Mouse (Mus musculus): ENCODE data around the gene BC030867. TPM values are rescaled to one million over a fixed set of nuclear protein-coding genes. Genes with fewer than 3 reads are reported as not detected.
A peak's percentile ranks its signal among the peaks of the same experiment; 100 is the strongest.

The BC030867 gene
- polyA plus RNA-seq, 1 experiment from 2014 or later = 11.0 TPM

DNA sequence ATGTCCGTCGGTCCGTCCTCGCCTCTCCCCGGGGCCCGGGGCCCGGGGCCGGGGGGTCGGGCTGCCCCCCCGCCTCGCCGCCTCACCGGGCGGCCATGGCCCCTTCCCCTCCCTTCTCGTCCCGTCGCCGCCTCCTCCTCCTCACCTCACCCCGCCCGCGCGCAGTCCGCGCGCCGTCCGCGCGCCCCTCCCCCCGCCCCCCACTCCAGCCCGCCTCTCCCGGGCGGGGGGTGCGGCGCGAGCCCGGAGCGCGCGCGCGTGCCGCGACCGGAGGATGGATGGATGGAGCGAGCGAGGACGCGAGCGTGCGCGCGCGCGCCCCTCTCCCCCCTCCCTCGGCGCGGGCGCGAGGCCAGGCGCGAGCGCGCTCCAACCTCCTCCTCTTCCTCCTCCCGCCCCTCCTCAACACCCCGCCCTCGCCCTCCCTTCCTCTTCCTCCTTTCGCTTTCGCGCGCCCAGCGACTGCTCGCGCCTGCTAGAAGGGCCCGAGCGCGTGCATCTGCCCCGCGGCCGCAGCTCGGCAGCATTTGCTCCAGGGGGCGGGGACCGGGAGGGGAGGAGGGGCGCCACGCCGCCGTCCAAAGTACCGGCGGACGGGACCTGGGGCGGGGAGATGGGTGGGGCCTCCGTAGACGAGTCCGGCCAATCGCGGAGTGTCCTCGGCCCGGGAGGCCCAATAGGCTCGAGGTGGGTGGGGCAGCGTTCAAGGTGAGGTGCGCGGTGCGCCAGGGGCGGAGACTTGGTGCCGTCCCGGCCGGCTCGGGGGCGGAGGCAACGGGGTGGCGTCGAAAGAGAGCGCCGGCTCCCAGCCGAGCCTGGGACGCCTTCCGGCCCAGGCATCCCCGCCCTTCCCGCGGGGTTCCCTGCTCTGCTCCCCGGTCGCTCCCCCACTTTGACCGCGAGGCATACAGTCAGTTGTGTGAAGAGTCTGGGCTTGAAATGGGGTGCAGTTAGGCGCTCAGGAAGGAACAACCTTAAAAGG is 48.1 kb downstream of the BC030867 start, which contains the start of gene Atxn7l3:
TSS of gene Atxn7l3 (minus strand) at position 141 of the 982 bp plus-strand sequence.
- Histone ChIP-seq H3K9me3 (replicated peaks) (no peaks in the 10 kb centered on the region), H3K36me3 (ENCODE audit: poor library complexity, severe bottlenecking) (peaks cover 28% of the 10 kb centered on the region), H3K27ac (peak within 1 kb of the TSS; percentile 99), H3K4me2 (peak within 1 kb of the TSS; percentile 84), H3K4me1 (peaks cover 26% of the 10 kb centered on the region), H3K9ac (peak within 1 kb of the TSS; percentile 95), H3K4me3 (peak within 1 kb of the TSS; percentile 86), H3K27me3 (no peaks in the 10 kb centered on the region)
- ATAC-seq = peak; percentile 96
- WGBS = 0% methylated on average over 34 of the region's 125 CpGs

DNA sequence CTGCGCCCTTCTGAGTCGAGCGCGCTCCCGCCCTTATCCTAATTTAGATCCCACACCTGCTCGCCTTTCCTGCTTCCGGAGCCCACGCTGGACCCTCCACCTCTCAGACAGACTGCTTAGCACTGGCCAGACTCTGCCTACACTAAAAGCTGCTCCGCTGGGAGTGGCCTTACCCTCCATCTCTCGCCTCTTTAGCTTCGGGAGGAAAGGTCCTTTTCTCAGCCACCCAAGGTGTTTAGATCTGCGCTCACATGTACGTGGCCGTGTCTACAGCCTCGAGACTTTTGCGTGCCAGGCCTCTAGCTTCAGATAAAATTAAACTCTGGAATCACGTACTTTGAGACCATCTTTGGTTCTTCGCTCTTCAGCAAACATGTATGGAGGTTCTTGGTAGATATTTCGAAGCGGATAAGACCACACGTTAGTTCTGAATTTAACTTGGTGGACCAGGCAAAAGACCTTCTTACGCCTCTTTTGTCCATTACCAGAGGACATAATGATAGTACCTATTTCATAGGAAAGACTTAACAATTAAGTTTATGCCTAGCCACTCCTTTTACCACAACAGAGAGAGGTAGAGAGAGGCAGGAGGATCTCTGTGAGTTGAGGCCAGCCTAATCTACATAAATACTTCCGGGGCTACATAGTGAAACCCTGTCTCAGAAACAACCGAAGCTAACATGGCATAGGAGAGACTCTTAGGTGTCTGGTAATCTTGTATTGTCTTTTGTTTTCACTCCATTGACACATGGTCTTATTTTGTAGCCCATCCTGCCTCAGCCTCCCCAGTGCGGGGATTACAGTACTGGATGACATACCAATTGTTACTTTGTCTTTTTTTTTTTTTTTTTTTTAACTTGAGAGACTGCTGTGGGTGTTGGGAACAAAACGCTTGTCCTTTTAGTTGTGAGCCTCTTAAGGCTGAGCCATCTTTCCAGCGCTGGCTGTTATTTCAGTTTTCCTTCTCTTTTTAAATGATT is 49.2 kb downstream of the BC030867 start:
- ATAC-seq = peak; percentile 34; the same call in 1 of the 2 replicates
- H3K4me1 ChIP-seq = peaks cover 26% of the 10 kb centered on the region
- 26% methylated on average over 27 of the region's 27 CpGs for WGBS

DNA sequence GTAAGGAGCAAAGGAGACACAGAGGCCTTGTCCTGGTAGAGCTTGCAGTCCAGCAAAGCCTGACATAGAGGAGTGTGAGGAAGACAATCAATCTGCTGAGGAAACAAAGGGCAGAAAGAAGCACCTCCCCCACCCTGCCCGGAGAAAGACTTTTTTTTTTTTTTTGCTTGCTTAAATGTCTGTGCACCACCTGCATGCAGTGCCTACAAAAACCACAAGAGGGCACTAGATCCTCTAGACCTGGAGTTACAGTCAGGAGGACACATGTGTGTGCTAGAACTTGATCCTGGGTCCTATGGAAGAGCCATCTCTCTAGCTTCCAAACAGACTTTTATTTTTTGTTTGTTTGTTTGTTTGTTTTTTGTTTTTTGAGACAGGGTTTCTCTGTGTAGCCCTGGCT is 51.2 kb downstream of the BC030867 start:
- no peak overlapping the region for H3K4me2 ChIP-seq
- no peaks in the 10 kb centered on the region for H3K9me3 ChIP-seq (replicated peaks)
- H3K4me3 ChIP-seq = no peak overlapping the region
- no peak overlapping the region for H3K27ac ChIP-seq
- no peak overlapping the region for H3K9ac ChIP-seq
- WGBS = 17% methylated on average over 1 of the region's 1 CpGs
- no peaks in the 10 kb centered on the region for H3K36me3 ChIP-seq (ENCODE audit: poor library complexity, severe bottlenecking)
- peaks cover 17% of the 10 kb centered on the region for H3K4me1 ChIP-seq
- ATAC-seq = no peak
- H3K27me3 ChIP-seq = no peaks in the 10 kb centered on the region

More for the DNA sequence above, 49.2 kb downstream of the BC030867 start:
- Histone ChIP-seq H3K27ac (peak overlapping the region; percentile 99), H3K4me2 (peak overlapping the region; percentile 84), H3K36me3 (ENCODE audit: poor library complexity, severe bottlenecking) (peaks cover 17% of the 10 kb centered on the region), H3K4me3 (peak overlapping the region; percentile 86), H3K9me3 (replicated peaks) (no peaks in the 10 kb centered on the region), H3K9ac (peak overlapping the region; percentile 71), H3K27me3 (no peaks in the 10 kb centered on the region)

DNA sequence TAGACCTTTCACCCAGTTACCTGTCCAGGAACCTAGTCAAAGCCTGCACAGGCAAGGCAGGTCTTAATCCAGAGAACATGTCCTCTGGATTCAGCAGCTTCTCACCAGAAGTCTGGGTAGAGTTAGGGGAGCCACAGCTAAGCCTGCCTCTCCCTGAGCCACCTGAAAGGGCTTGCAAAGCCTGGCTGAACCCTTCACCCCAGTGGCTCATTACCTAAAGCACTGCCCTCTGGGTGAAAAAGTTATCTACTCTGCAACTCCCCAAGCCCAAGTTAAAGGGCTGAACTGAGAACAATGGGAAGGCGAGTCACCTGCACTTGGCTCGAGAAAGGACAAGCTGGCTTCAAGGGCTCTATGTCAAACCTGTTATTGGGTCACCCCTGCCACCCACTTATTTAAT is 55.5 kb downstream of the BC030867 start:
- H3K27me3 ChIP-seq = no peaks in the 10 kb centered on the region
- 41% methylated on average over 2 of the region's 2 CpGs for WGBS
- no peak overlapping the region for H3K4me3 ChIP-seq
- H3K27ac ChIP-seq = no peak overlapping the region
- H3K36me3 ChIP-seq (ENCODE audit: poor library complexity, severe bottlenecking) = peaks cover 35% of the 10 kb centered on the region
- no peak for ATAC-seq
- no peaks in the 10 kb centered on the region for H3K9me3 ChIP-seq (replicated peaks)
- no peak overlapping the region for H3K9ac ChIP-seq
- H3K4me1 ChIP-seq = peaks cover 6% of the 10 kb centered on the region
- H3K4me2 ChIP-seq = no peak overlapping the region

DNA sequence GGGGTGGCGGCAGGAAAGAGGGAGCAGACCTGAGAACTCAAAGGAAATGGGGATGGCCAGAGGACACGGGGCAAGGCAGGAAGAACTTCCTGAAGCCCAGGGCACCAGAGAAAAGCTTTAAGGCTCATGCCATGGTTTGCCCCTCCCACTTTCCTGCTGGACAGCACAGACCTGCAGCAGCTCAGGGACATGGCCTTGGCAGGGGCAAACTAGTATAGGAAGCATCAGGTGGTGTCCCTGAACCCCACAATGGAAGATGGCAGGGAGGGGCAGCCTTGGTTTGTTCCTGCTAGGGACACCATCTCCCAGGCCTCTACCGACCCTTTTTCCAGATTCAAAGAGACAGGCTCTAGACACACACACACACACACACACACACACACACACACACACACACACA is 56.7 kb downstream of the BC030867 start:
- ATAC-seq = no peak
- Histone ChIP-seq H3K27me3 (no peaks in the 10 kb centered on the region), H3K27ac (0 out of 2 replicates have a peak overlapping the region, but pooled peaks have one; percentile 10), H3K9ac (no peak overlapping the region), H3K36me3 (ENCODE audit: poor library complexity, severe bottlenecking) (peaks cover 46% of the 10 kb centered on the region), H3K4me1 (peaks cover 18% of the 10 kb centered on the region), H3K9me3 (replicated peaks) (no peaks in the 10 kb centered on the region), H3K4me3 (no peak overlapping the region), H3K4me2 (no peak overlapping the region)
- WGBS = 74% methylated on average over 2 of the region's 3 CpGs

DNA sequence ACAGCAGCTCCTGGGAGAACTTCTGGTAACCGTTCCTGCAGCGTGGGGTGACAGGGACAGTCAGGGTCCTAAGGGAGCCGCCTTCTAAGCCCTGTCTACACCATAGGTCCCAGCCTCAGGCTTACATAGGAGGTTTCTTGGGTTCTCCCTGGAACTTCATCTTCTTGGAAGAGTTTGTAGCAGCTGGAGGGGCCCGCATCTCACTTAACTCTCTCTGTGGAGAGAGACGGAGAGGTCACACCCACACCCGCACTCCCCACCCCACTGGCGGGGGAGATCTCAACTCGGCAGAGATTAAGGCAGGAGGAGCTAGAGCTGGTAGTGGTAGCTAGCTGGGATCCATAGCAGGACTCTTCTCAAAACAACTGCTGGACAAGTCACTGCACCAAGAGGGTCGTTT is 59.4 kb downstream of the BC030867 start:
- Histone ChIP-seq H3K4me2 (no peak overlapping the region), H3K27me3 (no peaks in the 10 kb centered on the region), H3K4me1 (peaks cover 21% of the 10 kb centered on the region), H3K27ac (no peak overlapping the region), H3K4me3 (no peak overlapping the region), H3K36me3 (ENCODE audit: poor library complexity, severe bottlenecking) (peaks cover 74% of the 10 kb centered on the region), H3K9ac (no peak overlapping the region), H3K9me3 (replicated peaks) (no peaks in the 10 kb centered on the region)
- WGBS = 82% methylated on average over 9 of the region's 9 CpGs
- ATAC-seq = no peak

DNA sequence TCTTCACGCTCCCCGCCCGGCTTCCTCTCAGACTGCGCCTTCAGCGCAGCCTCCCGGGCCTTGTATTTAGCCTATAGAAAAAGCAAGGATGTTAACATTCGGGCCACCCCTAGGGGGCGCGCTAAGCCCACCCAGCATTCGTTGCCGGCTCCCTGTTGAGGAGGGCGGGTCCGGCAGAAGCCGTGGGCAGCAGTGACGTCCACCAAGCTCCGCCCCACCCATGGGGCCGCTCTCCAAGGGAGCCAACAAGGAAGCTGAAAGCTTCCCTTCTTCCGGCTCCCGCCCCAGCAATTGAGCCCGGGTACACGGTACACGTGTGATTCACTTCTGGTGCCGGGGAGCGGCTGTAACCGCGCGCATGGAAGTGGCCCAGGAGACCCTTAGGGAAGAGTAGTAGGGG is 60.3 kb downstream of the BC030867 start:
- WGBS = under 1% methylated on average over 27 of the region's 27 CpGs
- peak overlapping the region; percentile 57 for H3K27ac ChIP-seq
- H3K9me3 ChIP-seq (replicated peaks) = no peaks in the 10 kb centered on the region
- ATAC-seq = peak; percentile 95
- peaks cover 82% of the 10 kb centered on the region for H3K36me3 ChIP-seq (ENCODE audit: poor library complexity, severe bottlenecking)
- peak overlapping the region; percentile 53 for H3K9ac ChIP-seq
- H3K4me3 ChIP-seq = peak overlapping the region; percentile 32
- H3K4me2 ChIP-seq = peak overlapping the region; percentile 59
- H3K4me1 ChIP-seq = peaks cover 21% of the 10 kb centered on the region
- H3K27me3 ChIP-seq = no peaks in the 10 kb centered on the region

- H3K4me2 ChIP-seq = peak overlapping the region; percentile 59
- 87% methylated on average over 22 of the region's 22 CpGs for WGBS
- H3K4me1 ChIP-seq = peaks cover 24% of the 10 kb centered on the region
- no peak for ATAC-seq
- no peak overlapping the region for H3K27ac ChIP-seq
- peak overlapping the region; percentile 32 for H3K4me3 ChIP-seq
- H3K9me3 ChIP-seq (replicated peaks) = no peaks in the 10 kb centered on the region
- H3K9ac ChIP-seq = peak overlapping the region; percentile 53
- H3K36me3 ChIP-seq (ENCODE audit: poor library complexity, severe bottlenecking) = peaks cover 93% of the 10 kb centered on the region
- no peaks in the 10 kb centered on the region for H3K27me3 ChIP-seq
These were observed 61.3 kb downstream of the BC030867 start for GRCm38 (mm10) chr11:102309821-102310617.

DNA sequence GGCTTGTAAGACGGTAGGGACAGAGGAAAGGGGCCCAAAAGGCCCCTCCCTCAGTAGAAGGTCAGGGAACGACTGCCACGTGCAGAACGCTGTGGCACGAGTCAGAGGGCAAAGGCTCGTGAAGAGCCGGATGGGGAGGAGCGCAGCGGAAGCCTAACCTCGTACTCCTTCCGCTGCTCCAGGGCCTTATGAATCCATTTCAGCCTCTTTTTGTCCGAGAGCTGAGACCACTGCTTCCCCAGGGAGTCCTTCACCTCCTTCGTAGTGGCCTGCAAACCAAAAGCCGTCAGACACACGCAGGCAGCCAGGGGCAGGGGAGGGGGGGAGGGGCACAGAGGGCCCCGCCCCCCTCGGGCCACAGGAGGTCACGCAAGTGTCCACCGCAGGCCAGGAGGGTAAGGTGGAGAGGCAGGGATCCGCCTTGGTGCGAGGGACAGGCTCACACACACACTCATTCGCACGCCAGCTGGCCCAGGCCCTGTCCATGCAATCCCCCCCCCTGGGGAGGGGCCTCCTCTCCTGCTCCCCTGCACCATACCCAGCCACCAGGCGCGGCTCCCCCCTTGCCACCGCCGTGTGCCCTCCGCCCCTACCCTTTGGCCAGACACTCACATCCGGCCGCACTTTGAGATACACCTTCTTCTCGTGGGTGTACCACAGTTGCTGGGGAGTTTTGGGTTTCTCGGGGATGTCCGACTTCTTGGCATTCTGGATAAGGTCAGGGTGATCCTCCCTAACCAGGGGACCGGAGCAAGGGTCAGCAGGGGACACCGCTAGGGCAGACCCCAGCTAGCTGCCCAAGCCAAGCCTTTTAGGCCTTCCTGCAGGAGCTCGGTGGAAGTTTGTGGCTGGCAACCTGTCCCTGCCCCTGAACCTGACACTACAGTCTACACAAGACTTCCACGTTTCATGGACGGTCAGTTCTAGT is 62.4 kb downstream of the BC030867 start:
- H3K36me3 ChIP-seq (ENCODE audit: poor library complexity, severe bottlenecking) = peaks cover 87% of the 10 kb centered on the region
- H3K9ac ChIP-seq = peak overlapping the region; percentile 12; the same call in 1 of the 2 replicates
- no peaks in the 10 kb centered on the region for H3K9me3 ChIP-seq (replicated peaks)
- H3K4me3 ChIP-seq = no peak overlapping the region
- H3K4me1 ChIP-seq = peaks cover 34% of the 10 kb centered on the region
- H3K27me3 ChIP-seq = no peaks in the 10 kb centered on the region
- WGBS = 45% methylated on average over 36 of the region's 38 CpGs
- no peak overlapping the region; the same call in 1 of the 2 replicates for H3K27ac ChIP-seq
- no peak for ATAC-seq
- H3K4me2 ChIP-seq = no peak overlapping the region

DNA sequence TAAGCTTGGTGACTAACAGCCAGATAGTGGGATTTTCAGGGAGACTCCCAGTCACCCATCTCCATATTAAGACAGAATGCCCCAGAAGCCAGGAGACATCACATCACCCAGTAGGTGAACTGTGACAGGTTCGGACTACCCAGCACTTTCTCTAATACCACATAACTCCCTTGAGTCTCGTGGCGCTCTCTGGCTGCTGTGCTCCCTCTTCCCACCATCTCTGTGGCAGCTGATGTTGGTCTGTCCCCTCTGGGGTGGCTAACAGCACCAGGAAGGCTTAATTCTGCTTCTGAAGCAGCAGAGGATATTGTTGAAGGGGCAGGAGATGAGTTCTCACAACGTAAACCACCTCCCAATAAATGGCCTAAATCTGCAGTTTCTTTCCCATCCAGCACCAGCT is 63.3 kb downstream of the BC030867 start:
- Histone ChIP-seq H3K27me3 (no peaks in the 10 kb centered on the region), H3K9ac (no peak overlapping the region), H3K36me3 (ENCODE audit: poor library complexity, severe bottlenecking) (peaks cover 78% of the 10 kb centered on the region), H3K27ac (no peak overlapping the region), H3K4me2 (no peak overlapping the region), H3K9me3 (replicated peaks) (no peaks in the 10 kb centered on the region), H3K4me3 (no peak overlapping the region), H3K4me1 (peaks cover 38% of the 10 kb centered on the region)
- WGBS = 79% methylated on average over 4 of the region's 4 CpGs
- ATAC-seq = no peak
